Mouse (Mus musculus) ES-E14 (cell line): ENCODE data around the gene Arid1a.

Experiments used
- CHD2 ChIP-seq: IDR thresholded peaks from 2 replicates; pipeline ENCODE4 v1.6.1; 2014; ENCODE audit warnings: mild to moderate bottlenecking, low read depth, low read length, inconsistent platforms
- MAFK ChIP-seq: IDR thresholded peaks from 2 replicates; pipeline ENCODE4 v1.6.1; 2014; ENCODE audit warnings: mild to moderate bottlenecking, low read depth, low read length, inconsistent platforms; ENCODE audit not compliant: insufficient read depth

- no peak for TF ChIP-seq CHD2
- TF ChIP-seq MAFK = no peak
Measured at GRCm38 (mm10) chr4:133804401-133805263, 48.1 kb upstream of the Arid1a start.
